Mouse (Mus musculus) c-Kit-positive CD71-positive TER-119-negative erythroid progenitor cells, embryonic 14.5 days (primary cell): Measurements from ENCODE around the gene Prkcsh.

ENCODE experiments used
- DNase-seq: peaks from one replicate; pipeline ENCODE4 v3.0.0-alpha.2; 2013; ENCODE audit warnings: low read depth

Prkcsh gene

DNA sequence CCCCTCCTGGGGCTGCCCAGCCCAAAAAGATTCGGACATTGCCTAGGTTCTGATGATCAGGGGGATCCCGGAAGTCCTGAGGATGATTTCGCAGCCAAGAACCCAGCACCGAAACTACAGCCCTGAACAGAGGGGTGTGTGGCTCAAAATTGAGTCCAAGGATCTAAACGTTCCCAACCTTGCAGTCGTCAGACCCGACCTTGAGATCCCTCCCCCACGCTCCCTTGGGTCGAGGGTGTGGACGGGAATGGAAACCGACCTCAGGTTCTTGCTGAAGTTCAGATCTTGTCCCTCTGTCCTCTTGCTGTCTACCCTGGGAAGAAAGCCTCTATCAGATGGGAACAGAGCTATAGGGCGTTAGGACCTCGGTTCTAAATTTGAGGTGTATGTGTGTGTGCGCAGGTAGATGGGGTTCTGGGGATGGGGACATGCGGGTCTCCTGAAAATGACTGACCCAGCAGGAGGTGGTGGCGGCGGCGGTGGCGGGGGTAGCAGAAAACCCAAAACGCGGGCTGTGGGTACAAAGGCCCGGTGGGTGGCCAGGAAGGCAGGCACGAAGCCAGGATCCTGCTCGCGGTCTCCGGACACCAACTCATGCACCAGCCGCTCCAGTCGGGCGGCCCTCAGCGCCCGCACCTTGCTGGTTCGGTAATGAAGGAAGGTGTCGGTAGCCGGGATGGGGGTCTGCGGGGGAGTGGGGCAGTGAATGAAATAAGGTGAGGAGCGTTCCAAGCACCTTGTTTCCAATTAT is 14.8 kb upstream of the Prkcsh start:
- DNase-seq, result no peak

DNA sequence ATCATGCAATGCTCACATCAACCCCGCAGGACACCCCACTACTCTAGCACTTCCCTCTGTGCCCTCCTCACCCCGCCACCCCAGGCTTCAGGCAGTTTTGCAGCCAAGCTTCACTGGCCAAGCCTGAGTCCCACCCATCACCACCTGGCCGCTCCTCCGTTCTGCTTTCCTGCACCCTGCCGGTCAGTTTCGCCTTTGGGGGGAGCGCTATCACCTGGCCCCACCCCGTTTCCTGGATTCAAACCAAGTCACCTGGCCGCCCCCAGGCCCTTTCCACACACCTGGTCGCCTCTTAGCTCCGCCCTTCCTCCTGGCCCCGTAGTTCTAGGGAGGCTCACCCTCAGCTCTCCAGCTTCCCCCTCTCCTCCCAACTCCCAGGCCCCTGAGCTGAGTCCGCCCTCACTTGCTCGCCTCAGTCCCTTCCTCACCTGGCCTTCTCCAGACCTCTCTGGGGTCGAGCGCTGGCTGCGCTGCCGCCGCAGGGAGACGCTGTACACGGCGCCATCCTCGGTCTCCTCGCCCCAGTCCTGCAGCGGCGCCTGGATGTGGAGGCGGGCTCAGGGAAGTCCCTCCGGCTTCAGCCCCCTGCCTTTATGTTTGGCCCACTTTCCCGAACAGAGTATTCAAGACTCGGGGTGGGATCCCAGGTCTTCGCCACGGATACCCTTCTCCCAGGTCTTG is 14.0 kb upstream of the Prkcsh start:
- DNase-seq, result no peak

- DNase-seq, result no peak
Measured at GRCm38 (mm10) chr9:21989230-21990110, 13.1 kb upstream of the Prkcsh start, which contains the start of gene Rgl3. TSS of gene Rgl3 (minus strand) at chr9:21989446.

DNA sequence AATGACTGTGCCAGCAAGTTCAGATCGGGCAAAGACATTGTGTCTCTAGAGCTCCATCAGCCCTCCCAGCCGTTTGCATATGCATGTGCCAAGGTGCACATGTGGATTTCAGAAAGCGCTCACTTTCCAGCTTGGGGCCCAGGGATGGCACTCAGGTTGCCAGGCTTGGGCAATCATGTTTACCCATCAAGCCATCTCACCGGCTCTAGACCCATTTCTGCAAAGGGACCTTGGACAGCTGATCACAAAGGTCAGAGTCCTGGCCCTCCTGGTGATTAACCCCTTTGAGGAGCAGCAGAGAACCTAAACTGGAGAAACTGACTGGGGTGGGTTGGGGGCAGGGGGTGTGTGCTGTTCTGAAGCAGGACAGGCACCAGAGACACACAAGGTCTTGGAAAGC is 10.4 kb upstream of the Prkcsh start:
- no peak for DNase-seq

GRCm38 (mm10) chr9:21996178-21996867 is 6.3 kb upstream of the Prkcsh start:
- no peak for DNase-seq

GRCm38 (mm10) chr9:22000296-22000695 is 2.3 kb upstream of the Prkcsh start:
- no peak for DNase-seq

GRCm38 (mm10) chr9:22001633-22002032 is 973 bp upstream of the Prkcsh start:
- DNase-seq, result no peak

DNA sequence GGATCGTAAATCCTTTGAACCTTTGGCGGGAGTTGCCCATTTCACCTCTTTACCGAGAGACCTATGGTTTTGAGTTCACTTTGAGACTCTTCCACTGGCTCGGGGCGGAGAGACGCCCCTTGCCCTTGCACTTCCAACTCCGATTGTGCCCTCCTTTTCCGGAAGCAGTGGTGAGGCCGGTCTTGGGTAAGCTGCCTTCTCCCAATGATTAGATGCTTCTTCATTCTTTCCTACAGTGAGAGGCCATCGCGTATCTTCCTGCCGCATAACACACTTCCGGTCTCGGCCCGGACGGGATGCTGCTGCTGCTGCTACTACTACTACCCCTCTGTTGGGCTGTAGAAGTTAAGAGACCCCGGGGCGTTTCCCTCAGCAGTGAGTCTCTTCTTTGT is 553 bp downstream of the Prkcsh start:
- DNase-seq, result peak; percentile 37

- no peak for DNase-seq
Measured at GRCm38 (mm10) chr9:22004546-22004945, 1.9 kb downstream of the Prkcsh start.

GRCm38 (mm10) chr9:22011055-22011454 is 8.4 kb downstream of the Prkcsh start:
- DNase-seq, result no peak

- no peak for DNase-seq
Measured at GRCm38 (mm10) chr9:22012731-22013130, 10.1 kb downstream of the Prkcsh start.

- no peak for DNase-seq
Measured at GRCm38 (mm10) chr9:22016245-22016644, 13.6 kb downstream of the Prkcsh start.

GRCm38 (mm10) chr9:22017208-22017825 is 14.7 kb downstream of the Prkcsh start:
- no peak for DNase-seq

DNA sequence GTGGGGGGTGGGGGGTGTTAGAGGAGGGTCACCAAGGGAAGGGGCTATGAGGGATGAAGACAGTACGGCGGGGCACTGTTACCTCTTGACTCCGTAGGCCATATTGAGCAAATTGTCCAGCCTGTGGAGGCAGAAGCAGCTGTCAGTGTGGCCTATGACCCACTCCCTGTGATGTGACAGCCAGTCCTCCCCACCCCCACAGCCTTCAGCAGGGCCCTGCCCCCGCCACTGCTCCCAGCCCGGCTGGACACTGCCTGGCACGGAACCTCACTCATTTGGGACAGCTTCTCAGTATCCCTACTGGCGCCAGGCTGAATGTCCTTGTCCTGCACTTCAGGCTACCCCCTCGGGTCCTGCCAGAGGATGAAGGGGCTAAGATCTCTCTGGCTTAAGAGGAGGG is 22.0 kb downstream of the Prkcsh start:
- DNase-seq, result no peak

GRCm38 (mm10) chr9:22028467-22028866 is 25.9 kb downstream of the Prkcsh start:
- DNase-seq, result no peak

GRCm38 (mm10) chr9:22030386-22030785 is 27.8 kb downstream of the Prkcsh start:
- DNase-seq, result no peak

GRCm38 (mm10) chr9:22035300-22036044 is 32.9 kb downstream of the Prkcsh start:
- DNase-seq, result no peak

DNA sequence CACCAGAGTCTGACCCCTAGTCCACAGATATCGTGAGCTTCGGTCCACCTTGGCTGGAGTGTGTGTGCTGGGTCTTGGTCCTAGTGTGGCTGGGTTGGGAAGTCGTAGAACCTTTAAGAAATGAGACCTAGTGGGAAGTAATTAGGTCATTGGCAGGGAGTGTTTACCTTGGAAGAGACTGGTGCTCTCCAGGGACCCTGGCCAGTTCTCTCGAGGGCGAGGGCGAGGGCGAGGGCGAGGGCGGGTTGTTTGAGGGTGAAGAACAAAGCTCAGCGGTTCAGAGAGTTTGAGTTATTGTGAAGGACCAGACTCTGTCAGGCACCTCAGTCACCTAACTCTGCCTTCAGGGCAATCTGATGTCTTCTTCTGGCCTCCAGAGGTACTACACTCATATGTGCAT is 35.2 kb downstream of the Prkcsh start:
- DNase-seq, result no peak

GRCm38 (mm10) chr9:22041832-22042231 is 39.2 kb downstream of the Prkcsh start:
- no peak for DNase-seq

GRCm38 (mm10) chr9:22047329-22047728 is 44.7 kb downstream of the Prkcsh start:
- no peak for DNase-seq

DNA sequence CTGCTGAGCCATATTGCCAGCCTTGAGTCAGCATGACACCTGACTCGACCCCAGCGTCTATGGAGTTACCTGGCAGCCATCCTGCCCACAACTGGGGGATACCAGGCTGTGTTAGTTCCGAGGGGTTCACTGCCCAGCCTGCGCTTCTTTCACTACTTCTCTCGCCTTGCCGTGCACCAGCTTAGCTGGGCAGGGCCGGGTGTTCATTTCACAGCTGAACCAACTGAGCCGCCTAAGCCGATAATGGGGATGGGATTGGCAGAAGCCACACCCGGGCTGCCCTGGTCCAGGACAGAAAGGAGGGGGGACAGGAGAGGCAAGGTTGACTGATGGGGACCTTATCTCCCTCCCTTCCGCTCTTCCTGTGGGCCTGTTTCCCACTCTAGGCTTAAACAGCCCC is 46.7 kb downstream of the Prkcsh start:
- DNase-seq, result no peak
